Mouse (Mus musculus): Measurements from ENCODE around the gene St3gal4.
"Not testable (repeated sequence)": the region's sequence is repeated elsewhere in the genome, so short reads cannot be mapped to it uniquely, and the experiment has no call there.

The St3gal4 gene

DNA sequence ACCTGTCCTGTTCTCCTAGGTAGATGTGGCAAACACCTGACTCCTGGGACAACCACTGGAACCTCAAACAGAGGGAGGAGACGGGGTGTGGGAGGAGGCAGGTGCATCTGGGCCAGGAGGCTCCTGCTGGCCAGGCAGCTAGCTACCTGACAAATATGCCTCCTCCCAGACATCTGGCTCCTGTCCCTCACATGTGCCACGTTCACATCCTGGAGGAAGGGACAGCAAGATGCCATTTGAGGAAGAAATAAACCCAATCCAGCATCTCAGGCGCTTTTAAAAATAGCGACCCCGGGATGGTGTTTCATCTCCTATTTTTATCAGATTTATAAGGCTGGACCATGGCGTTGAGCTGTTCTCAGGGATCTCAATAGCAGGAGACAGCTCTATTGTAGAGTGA lies at the start of gene St3gal4:
Gene St3gal4 (minus strand): TSS at position 101 of the 400 bp plus-strand sequence.
- DNase-seq (ENCODE audit: extremely low read depth, low read depth, low spot score) = no peak

DNA sequence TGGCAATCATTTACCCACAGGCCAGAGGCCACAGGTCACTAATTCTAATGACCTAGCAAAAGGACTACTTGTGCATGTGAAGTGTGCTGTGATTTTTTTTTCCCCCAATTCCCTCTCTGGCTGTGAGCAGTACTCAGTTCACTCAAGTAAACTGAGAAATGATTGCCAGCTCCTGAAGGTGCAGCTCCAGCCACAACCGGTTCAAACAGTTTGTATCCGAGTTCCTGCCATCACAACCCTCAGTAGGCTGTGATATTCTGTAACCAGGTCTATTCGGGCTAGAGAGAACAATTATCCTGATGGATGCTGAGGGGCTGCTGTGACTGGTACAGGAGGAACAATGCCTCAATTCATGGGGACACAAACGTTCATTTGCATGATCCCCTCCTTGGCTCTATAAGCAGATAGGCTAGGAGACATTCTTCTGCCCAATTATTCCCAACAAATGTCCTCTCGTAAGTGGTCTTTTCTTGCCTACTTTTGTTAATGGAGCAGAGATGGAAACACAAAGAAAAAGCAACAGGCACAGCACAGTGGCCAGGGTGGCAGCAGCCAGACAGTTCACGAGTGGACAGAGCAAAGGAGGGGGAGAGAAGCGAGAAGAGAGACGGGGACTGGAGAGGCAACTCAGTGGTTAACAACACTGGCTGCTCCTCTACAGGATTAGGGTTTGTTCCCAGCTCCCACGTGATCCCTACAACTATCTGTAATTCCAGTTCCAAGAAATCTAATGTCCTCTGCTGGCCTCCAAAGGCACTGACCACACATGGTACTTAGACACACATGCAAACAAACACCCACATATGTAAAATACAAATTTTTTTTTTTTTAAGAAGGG lies 47.9 kb upstream of the St3gal4 start:
- DNase-seq (ENCODE audit: extremely low read depth, low read depth, low spot score) = no peak

DNA sequence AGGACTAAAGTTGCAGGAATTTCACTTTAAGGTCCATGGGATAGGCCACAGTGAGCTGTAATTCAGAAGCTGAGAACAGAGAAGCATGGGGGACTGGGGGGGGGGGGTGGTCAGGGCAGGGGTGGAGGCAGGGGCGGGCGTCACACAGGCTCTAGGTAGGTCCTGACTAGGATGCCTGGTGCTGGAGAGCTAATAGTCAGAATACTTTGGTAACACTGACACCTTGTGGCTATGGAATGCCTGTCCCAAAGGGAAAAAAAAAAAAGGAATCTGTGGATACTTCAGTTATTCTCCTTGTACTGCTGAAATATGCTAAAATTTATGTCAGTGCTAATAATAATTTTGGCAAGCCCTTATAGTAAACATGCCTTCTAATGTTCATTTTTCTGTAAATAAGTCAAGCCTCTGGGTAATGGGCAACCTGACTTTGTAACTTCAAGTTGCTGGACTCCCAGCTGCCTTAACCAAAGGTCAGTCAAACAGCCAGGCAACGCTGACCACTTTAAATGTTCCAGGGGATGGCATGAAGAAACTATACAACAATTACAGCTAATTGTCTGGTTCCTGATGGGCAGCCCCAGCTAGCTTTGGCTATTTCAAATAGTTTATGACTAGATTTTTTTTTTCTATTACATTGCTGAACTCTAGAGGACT lies 47.2 kb upstream of the St3gal4 start:
- no peak for DNase-seq (ENCODE audit: extremely low read depth, low read depth, low spot score)

DNA sequence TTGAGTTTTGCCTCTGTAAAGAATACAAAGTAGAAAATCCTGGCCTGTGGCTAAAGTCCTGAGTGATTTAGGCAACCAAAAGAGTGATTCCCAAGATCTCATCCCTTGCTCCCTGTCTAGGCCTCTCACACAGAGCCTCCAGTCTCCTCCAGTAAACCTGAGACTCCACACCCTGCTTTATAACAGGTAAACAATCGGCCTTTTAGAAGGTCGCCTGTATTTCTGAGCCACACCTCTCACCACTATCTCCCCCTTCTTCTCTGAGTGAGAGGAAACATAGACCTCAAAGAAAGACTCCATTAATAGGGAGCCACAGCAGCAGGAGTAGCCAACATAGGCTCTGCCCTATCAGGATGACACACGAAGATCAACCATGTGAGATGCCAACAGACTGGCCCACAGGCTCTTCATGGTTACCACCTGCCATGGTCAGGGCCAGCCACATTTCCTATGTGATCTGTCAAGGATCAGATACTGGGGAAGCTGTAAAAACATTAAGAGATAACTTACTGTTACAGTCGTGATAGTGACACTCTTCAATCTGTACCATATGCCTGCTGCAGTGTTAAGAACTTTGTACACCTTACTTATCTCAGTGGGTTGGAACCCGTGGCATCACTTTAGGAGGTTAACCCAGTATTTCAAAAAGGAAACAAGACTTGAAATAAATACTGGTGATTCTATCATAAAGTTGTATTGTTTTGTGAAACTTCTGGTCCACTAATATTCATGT lies 45.2 kb upstream of the St3gal4 start:
- DNase-seq (ENCODE audit: extremely low read depth, low read depth, low spot score) = no peak

DNA sequence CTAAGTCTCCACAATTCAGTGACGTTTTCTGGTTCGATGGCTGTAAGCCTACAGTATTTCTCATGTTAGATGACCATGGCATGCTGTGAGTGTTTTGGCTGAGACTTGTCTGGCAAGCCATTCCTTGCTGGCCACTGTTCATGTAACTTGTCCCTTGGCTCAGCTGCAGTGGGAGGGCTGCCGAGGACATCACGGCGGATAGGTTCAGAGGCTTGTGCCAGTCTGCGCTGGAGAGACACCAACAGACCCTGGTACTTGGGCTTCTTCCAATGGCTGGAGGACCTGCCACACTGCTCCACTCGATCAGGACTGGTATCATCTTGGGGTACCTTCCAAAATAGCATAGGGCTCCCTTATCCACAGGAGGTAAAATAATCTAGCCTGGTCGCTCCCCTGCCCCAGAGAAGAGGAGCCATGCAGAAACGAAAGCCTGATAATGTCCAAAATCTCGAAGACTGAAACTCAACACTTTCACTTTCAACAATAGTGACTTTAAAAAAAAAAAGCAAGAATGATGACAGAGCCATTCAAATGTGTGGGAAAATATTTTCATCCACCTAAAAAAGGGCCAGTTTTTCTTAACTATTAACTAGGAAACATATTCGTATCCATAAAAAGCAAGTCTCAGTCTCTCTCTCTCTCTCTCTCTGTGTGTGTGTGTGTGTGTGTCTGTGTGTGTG lies 44.1 kb upstream of the St3gal4 start:
- DNase-seq (ENCODE audit: extremely low read depth, low read depth, low spot score) = no peak

DNA sequence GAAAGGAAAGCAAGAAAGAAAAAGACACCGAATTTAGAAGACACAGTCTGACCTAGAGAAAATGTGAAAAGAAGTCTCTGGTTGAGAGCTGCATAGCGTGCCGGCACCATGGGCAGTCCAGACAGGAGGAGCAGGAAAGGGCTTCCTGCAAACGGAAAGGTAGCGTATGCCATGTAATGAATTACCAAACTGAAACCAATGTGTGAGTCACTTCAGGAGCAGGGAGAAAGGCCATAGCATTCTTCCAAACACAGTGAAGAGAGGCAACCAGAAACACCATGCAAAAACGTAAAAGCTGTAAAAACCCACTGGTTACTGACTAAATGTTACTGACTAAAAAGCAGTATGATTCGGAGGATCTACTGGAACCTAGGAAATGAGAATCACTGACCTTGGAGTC lies 42.7 kb upstream of the St3gal4 start:
- no peak for DNase-seq (ENCODE audit: extremely low read depth, low read depth, low spot score)

DNA sequence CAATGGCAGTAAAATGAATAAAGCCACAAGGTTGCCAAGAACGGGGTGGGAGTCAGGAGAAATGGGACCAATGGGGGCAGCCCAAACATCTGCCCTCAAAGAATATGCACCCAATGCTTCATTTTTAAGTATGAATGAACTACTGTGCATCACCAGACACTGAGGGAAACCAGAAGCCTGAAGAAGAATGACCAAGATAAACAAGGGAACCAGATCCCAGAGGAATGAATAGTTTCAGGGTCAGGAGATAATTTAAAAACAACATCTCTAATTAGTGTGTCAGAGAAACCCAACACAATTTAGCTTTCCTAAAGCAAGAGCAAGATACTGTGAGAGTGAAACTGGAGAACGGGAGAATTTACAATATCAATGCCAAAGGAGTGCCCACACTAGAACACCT lies 41.6 kb upstream of the St3gal4 start:
- DNase-seq (ENCODE audit: extremely low read depth, low read depth, low spot score) = no peak

DNA sequence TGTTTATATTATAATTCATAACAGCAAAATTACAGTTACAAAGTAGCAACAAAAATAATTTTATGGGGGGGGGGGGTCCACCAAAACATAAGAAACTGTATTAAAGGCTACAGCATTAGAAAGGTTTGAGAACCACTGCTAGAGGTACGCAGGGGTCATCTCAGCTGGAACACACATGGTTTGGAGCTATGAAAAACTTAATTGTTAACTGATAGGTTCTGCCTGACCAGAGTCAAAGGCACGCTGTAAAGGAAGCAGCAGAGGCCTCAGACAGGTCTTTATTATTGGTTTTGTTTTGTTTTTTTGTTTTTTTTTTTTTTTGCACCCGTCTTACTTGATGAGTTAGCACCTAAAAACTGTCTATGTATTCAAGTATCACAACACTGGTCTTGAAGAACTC lies 39.4 kb upstream of the St3gal4 start:
- no peak for DNase-seq (ENCODE audit: extremely low read depth, low read depth, low spot score)

DNA sequence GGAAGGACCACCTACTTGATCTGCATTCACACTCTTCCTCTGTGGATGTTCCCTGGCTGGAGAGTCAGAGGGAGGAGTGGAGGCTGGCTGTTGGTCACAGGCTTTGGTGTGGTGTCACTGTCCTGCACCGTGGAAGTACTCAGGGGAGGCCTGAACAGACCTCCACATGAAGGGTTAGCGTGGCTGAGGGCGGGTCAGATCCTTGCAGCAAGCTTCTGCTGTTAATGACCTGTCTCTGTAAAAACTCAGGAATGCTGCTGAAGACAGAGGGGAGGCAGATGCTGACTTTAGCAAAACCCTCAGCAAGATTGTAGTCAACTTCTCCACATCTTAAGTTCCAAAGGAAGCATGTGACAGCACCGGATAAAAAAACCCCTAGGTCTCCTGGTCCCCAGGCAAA lies 37.8 kb upstream of the St3gal4 start:
- no peak for DNase-seq (ENCODE audit: extremely low read depth, low read depth, low spot score)

DNA sequence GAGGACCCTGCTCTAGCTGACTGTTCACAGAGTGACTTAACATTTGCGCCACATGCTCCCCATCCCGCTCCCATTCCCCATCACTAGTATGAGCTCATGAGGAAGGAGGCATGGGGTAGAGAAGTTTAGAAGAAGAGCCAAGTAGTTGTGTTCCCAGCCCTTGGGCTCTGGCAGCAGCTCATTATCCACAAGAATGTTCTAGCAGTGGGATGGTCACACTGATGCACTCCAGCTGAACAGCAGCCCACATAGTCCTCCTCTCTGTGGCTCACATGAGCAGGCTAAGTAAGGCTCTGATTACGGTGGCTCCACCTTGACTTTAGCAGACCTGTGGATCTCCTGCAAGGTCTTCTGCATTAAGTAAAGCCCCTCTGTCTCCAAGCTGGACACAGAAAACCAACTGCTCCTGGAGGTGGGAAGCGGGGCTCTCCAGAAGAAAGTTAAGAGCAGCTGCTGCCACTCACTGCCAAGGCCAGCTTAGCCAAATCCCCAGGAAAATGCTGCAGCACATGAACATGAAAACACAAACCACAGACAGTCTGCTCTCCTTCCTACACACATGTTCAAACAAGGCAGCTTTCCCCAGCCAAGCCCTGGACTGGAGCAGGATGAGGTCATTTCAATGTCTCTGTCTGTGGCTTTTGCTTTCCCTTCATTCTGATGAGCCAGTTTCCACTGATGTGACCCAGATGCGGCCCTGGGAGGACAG lies 37.1 kb upstream of the St3gal4 start:
- DNase-seq (ENCODE audit: extremely low read depth, low read depth, low spot score) = no peak

DNA sequence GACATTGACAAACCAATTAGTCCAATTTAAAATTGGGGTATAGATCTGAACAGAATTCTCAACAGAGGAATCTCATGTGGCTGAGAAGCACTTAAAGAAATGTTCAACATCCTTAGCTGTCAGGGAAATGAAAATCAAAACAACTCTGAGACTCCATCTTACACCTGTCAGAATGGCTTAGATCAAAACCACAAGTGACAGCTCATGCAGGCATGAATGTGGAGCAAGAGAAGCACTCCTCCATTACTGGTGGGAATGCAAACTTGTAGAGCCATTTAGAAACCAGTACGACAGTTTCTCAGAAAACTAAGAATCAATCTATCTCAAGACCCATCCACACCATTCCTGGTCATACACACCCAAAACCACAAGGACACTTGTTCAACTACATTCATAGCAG lies 33.9 kb upstream of the St3gal4 start:
- DNase-seq (ENCODE audit: extremely low read depth, low read depth, low spot score) = no peak

DNA sequence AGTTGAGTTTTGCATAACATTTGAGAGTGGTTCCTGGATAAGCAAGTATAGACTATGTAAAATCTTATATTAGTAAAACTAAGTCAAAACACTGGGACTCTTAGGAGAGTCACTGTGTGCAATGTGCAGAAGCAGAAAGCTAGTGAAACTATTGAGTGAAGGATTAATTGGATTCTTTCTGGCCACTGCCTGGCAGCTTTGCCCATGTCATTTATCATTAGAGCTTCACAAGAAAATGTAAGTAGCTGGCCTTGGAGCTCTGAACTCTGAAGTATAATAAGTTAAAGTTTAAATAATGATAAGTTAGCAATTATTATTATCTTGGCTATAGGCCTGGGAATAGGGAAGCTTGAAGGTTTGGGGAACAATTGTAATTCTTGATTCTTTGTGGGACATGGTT lies 29.8 kb upstream of the St3gal4 start:
- not testable (repeated sequence) for DNase-seq (ENCODE audit: extremely low read depth, low read depth, low spot score)

DNA sequence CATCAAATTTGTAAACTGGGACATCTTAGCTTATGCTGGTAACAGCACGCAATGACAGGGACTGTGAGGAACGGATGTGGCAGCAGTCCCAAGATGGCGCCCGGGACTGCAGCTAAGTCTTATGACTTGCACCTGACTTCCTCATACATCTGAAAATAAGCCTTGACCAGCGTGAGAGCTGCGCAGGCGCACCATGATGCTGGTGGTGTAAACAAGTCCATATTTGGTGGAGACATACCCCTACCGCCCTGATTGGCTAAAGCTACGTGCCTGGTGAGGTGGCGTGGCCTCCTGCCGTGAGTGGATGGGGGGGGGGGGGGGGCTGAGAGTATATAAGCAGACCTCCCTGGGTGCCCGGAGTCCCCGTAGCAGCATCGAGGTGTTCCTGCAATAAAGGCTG lies 28.2 kb upstream of the St3gal4 start:
- not testable (repeated sequence) for DNase-seq (ENCODE audit: extremely low read depth, low read depth, low spot score)

DNA sequence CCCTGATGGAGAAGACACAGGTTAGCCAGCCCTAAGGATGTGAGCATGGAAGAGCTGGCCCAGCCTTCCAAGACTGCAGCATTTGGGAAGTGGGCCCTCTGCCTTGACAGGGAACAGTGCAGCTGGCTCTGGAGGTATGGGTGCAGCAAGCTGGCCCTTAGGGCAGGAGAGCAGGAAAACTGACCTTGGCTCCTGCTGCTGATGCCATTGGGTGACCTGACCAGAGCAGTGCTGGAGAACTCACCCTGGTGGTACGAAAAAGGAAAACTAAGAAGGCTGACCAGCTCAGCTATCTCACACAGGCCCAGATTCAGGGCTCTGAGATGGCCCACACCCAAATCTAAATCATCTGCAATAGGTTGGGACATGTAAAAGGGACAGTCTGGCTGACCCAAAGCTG lies 26.8 kb upstream of the St3gal4 start:
- no peak for DNase-seq (ENCODE audit: extremely low read depth, low read depth, low spot score)

DNA sequence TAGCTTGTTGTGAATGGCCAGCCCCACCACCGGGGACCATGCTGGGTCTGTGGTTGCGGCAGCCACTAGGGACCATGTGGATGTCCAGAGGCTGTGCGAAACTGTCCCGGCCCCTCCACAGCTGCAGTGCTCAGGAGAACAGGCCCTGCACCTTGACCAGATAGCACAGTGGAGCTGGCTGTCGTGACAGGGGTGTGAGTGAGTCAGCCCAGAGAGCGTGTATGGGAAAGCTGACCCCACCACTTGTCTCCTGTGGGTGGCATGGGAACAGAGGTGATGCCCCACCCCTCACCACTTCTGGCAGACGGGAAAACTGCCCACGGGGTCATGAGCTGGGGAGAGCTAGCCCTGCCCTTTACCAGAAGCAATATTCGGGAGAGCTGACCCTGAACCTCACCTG lies 26.1 kb upstream of the St3gal4 start:
- no peak for DNase-seq (ENCODE audit: extremely low read depth, low read depth, low spot score)

DNA sequence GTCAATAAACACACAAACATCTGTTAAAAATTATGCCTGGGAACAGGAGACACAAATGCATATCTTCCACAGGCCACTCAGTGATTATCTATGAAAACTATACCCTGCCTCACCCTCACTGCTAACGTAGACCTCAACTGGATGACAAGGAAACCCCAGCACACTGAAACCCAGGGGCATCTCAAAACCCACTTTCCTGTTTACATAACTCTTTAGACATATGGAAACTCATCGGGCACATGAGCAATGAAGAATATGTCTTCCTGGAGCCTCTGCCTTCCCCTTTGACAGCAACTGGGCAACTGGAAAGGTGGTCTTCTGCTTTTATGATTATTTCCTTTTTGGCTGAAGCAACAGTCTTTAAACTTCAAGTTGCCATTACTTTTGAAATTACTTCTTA lies 23.2 kb upstream of the St3gal4 start:
- DNase-seq (ENCODE audit: extremely low read depth, low read depth, low spot score) = no peak

DNA sequence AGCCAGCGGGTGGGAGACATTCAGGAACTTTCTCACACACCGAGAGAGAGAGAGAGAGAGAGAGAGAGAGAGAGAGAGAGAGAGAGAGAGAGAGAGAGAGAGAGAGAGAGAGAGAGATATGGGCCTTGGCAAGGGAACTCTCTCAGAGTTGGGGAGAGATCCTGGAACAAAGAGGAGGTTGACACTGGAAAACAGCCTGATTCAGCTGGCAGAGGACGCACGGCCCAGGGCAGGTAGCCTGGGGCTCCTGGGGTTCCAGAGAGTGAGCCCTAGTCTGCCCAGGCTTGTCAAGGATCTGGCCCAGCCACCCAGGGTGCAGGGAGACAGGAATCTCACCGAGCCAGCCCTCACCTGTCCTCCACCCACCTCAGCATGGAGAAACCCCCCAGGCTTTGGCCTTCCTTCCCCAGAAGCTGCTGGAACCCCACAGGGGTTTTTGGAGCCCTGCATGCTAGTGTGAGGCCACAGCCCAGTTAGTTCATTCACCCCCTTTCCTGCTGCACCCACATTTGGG lies 20.2 kb upstream of the St3gal4 start:
- peak; percentile 62 for DNase-seq (ENCODE audit: extremely low read depth, low read depth, low spot score)

DNA sequence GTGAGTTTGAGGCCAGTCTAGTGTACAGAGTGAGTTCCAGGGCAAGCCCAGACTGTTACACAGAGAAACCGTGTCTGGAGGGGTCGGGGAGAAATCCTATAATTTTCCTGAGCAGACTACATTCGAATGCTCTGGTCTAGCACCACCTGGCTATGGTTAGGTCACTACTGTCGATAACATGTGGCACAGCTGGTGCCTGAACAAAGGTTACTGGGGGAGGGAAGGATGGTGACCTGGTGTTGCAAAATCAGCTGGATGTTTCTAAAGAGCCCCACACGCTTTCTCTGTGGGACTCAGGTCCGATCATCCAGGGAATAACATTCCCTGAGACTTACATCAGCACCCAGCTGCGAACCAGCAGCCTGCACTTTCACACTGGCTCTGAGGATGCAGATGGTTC lies 19.0 kb upstream of the St3gal4 start:
- DNase-seq (ENCODE audit: extremely low read depth, low read depth, low spot score) = no peak

DNA sequence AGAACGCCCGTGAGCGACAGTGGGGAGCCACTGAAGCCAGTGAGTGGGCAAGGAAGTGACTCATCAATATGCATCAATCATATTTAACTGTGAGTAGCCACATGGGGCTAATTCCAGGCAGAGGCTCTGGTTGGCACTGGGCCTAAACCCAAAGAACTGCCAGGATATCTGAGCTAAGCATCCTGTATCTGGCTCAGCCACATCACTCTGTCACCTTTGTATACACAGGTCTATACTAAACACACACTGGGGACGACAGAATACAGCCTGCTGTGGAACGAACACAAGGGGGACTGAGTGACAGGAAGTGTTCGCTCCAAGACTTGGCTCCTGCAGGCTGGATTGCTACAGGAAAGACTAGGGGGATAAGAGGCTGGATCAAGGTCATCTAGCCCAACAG lies 16.5 kb upstream of the St3gal4 start:
- no peak for DNase-seq (ENCODE audit: extremely low read depth, low read depth, low spot score)

DNA sequence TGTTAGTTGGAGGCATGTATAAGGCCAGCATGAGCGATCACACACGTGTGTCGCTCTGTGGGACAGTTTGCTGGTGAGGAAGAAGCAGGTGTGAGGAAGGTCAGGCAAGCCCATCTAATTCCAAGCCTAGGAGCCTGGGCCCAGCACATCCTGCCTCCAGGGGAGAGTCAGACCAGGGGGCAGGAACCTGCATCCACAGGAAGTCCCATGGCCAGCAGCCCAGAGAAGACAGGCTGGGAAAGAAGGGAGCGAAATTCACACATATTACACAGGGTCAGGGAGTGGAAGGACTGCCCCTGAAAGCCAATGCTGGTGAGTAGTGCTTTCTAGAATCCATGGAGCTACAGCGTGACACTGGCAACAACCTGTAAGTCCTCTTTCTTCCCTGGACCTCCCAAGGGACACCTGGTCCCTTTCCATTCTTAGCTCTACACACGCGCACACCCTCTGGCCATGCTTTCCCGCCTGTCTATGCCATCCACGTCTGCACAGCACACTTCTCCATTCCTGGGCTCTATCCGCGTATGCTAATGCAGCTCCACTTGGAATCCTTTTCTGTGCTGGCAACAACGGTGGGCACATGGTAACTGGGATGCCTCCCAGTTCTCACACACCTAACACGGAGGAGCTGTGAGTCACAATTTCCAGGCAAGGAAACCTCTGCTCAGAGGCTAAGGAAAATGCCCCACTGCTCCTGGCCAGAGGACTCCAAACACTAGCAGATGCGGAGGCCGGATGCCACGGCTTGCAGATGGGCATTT lies 12.7 kb upstream of the St3gal4 start:
- DNase-seq (ENCODE audit: extremely low read depth, low read depth, low spot score) = no peak

Data from fat pad, adult 2 months (tissue).